Mouse (Mus musculus) testis, adult 2 months (tissue): ENCODE measurements around the gene Ros1.

Experiments used
- CTCF ChIP-seq: fragments of 200-500 bp; IDR thresholded peaks from 2 replicates; pipeline ENCODE4 v1.5.1; 2012; ENCODE audit warnings: low read depth, mild to moderate bottlenecking, inconsistent platforms, low read length, moderate library complexity; ENCODE audit not compliant: control insufficient read depth, insufficient read depth, insufficient replicate concordance
- POLR2A ChIP-seq: fragments of 200-500 bp; IDR thresholded peaks from 2 replicates; pipeline ENCODE4 v1.6.1; 2012; ENCODE audit warnings: low read depth, mild to moderate bottlenecking, inconsistent platforms, low read length, moderate library complexity; ENCODE audit not compliant: control insufficient read depth

DNA sequence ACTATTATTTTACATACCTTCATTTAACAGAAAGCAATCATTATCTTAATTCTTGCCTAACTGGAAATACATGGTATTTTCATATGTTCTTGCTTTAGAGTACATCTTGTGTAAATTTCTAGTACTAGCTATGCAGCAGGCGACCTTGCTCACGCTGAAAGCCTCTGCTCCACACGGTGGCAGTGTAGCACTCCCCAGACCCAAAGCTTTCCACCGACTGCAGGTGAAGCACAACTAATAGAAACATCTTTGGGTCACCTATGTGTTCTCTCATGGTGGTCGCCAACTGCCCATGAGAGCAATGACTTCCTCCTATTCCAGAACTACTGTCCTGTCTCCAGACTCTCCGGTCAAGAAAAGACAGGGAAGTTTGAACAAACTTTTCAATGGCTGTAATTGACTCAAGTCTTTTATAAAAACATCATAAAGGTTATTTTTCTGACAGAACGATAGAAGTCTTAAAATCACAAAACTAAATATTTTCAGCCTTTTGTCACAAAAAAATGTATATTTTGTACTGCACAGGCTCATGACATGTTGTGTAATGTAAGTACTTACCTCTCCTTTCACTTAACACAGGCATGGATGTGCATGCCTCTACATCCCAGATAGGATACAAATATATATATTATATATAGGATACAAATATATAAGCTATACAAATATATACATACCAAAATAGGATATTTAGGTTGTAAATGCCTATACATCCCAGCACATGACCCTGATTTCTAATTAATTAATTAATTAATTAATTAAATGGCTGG lies 21.9 kb upstream of the Ros1 start:
- TF ChIP-seq POLR2A (no peak), CTCF (peak; percentile 64; the same call in 1 of the 2 replicates)
